Mouse (Mus musculus): ENCODE results near the gene Gramd4. TPM values are rescaled to one million over a fixed set of nuclear protein-coding genes. Genes with fewer than 3 reads are reported as not detected.

The Gramd4 gene
- total and polyA plus RNA-seq, 3 experiments: 25.3 to 31.5 (median 27.6) TPM

- Histone ChIP-seq H3K4me3 (no peak overlapping the region), H3K4me1 (ENCODE audit: control insufficient read depth, insufficient read depth, low read length) (peaks cover 46% of the 10 kb centered on the region), H3K9ac (ENCODE audit: low read depth, low read length) (no peak overlapping the region), H3K36me3 (ENCODE audit: control insufficient read depth, insufficient read depth, low read length) (no peaks in the 10 kb centered on the region; the same call in 1 of the 2 replicates), H3K27ac (peak overlapping the region; percentile 54), H3K79me2 (replicated peaks; ENCODE audit: control insufficient read depth, insufficient read depth, low read length) (peaks cover 4% of the 10 kb centered on the region; the same call in 1 of the 2 replicates), H3K27me3 (ENCODE audit: control insufficient read depth, insufficient read depth, low read length) (no peaks in the 10 kb centered on the region)
- 30% methylated on average over 3 of the region's 3 CpGs for WGBS
- TF ChIP-seq EP300 (IDR thresholded peaks at IDR 0.05; ENCODE audit: insufficient read depth, low read depth, low read length) (peak; percentile 98), POLR2A (IDR thresholded peaks at IDR 0.05; ENCODE audit: insufficient read depth, low read depth, low read length) (no peak)
- intact Hi-C loops (cut with DNase I): no loop called here
- DNase-seq: peak; percentile 66 to 77
Observed at GRCm38 (mm10) chr15:86172124-86172523, 114.6 kb downstream of the Gramd4 start.

- peaks cover 4% of the 10 kb centered on the region; the same call in 1 of the 2 replicates for H3K79me2 ChIP-seq (replicated peaks; ENCODE audit: control insufficient read depth, insufficient read depth, low read length)
- TF ChIP-seq POLR2A (IDR thresholded peaks at IDR 0.05; ENCODE audit: insufficient read depth, low read depth, low read length) (no peak), CTCF (IDR thresholded peaks at IDR 0.05) (no peak), EP300 (IDR thresholded peaks at IDR 0.05; ENCODE audit: insufficient read depth, low read depth, low read length) (no peak)
- peak overlapping the region; percentile 12; the same call in 1 of the 2 replicates for H3K27ac ChIP-seq
- no peaks in the 10 kb centered on the region for H3K27me3 ChIP-seq (ENCODE audit: control insufficient read depth, insufficient read depth, low read length)
- intact Hi-C loops (cut with DNase I): no loop called here
- peaks cover 48% of the 10 kb centered on the region for H3K4me1 ChIP-seq (ENCODE audit: control insufficient read depth, insufficient read depth, low read length)
- H3K4me3 ChIP-seq: no peak overlapping the region
- no peak overlapping the region for H3K9ac ChIP-seq (ENCODE audit: low read depth, low read length)
- 45% methylated on average over 6 of the region's 6 CpGs for WGBS
- no peaks in the 10 kb centered on the region; the same call in 1 of the 2 replicates for H3K36me3 ChIP-seq (ENCODE audit: control insufficient read depth, insufficient read depth, low read length)
- DNase-seq: peak; percentile 41 to 45
Observed at GRCm38 (mm10) chr15:86172526-86172925, 115.0 kb downstream of the Gramd4 start.

- no peak for TF ChIP-seq EP300 (IDR thresholded peaks at IDR 0.05; ENCODE audit: insufficient read depth, low read depth, low read length)
- no peak for TF ChIP-seq POLR2A (IDR thresholded peaks at IDR 0.05; ENCODE audit: insufficient read depth, low read depth, low read length)
- no peak for TF ChIP-seq CTCF (IDR thresholded peaks at IDR 0.05)
- DNase-seq: peak; percentile 47 to 48
- H3K27ac ChIP-seq: peak overlapping the region; percentile 12; the same call in 1 of the 2 replicates
- H3K27me3 ChIP-seq (ENCODE audit: control insufficient read depth, insufficient read depth, low read length): no peaks in the 10 kb centered on the region
- no peaks in the 10 kb centered on the region; the same call in 1 of the 2 replicates for H3K79me2 ChIP-seq (replicated peaks; ENCODE audit: control insufficient read depth, insufficient read depth, low read length)
- H3K36me3 ChIP-seq (ENCODE audit: control insufficient read depth, insufficient read depth, low read length): no peaks in the 10 kb centered on the region; the same call in 1 of the 2 replicates
- 42% methylated on average over 16 of the region's 16 CpGs for WGBS
- H3K4me3 ChIP-seq: no peak overlapping the region
- intact Hi-C loops (cut with DNase I): no loop called here
- H3K9ac ChIP-seq (ENCODE audit: low read depth, low read length): no peak overlapping the region
- peaks cover 46% of the 10 kb centered on the region for H3K4me1 ChIP-seq (ENCODE audit: control insufficient read depth, insufficient read depth, low read length)
Observed at GRCm38 (mm10) chr15:86173136-86173985, 115.9 kb downstream of the Gramd4 start.

- Histone ChIP-seq H3K27ac (peak overlapping the region; percentile 78), H3K9ac (ENCODE audit: low read depth, low read length) (no peak overlapping the region), H3K4me1 (ENCODE audit: control insufficient read depth, insufficient read depth, low read length) (peaks cover 29% of the 10 kb centered on the region), H3K36me3 (ENCODE audit: control insufficient read depth, insufficient read depth, low read length) (no peaks in the 10 kb centered on the region), H3K79me2 (replicated peaks; ENCODE audit: control insufficient read depth, insufficient read depth, low read length) (no peaks in the 10 kb centered on the region; the same call in none of the 2 replicates), H3K4me3 (no peak overlapping the region), H3K27me3 (ENCODE audit: control insufficient read depth, insufficient read depth, low read length) (no peaks in the 10 kb centered on the region)
- TF ChIP-seq POLR2A (IDR thresholded peaks at IDR 0.05; ENCODE audit: insufficient read depth, low read depth, low read length) (no peak), EP300 (IDR thresholded peaks at IDR 0.05; ENCODE audit: insufficient read depth, low read depth, low read length) (no peak), CTCF (IDR thresholded peaks at IDR 0.05) (no peak)
- DNase-seq: peak in 1 of 2 experiments; percentile 14
- intact Hi-C loops (cut with DNase I): no loop called here
- 75% methylated on average over 3 of the region's 3 CpGs for WGBS
Observed at GRCm38 (mm10) chr15:86175253-86176050, 118.0 kb downstream of the Gramd4 start.

- 73% methylated on average over 10 of the region's 10 CpGs for WGBS
- H3K4me3 ChIP-seq: no peak overlapping the region
- H3K27ac ChIP-seq: peak overlapping the region; percentile 78
- H3K79me2 ChIP-seq (replicated peaks; ENCODE audit: control insufficient read depth, insufficient read depth, low read length): no peaks in the 10 kb centered on the region; the same call in none of the 2 replicates
- H3K27me3 ChIP-seq (ENCODE audit: control insufficient read depth, insufficient read depth, low read length): no peaks in the 10 kb centered on the region
- peaks cover 29% of the 10 kb centered on the region for H3K4me1 ChIP-seq (ENCODE audit: control insufficient read depth, insufficient read depth, low read length)
- H3K36me3 ChIP-seq (ENCODE audit: control insufficient read depth, insufficient read depth, low read length): no peaks in the 10 kb centered on the region
- no peak overlapping the region for H3K9ac ChIP-seq (ENCODE audit: low read depth, low read length)
- TF ChIP-seq CTCF (IDR thresholded peaks at IDR 0.05) (no peak), POLR2A (IDR thresholded peaks at IDR 0.05; ENCODE audit: insufficient read depth, low read depth, low read length) (no peak), EP300 (IDR thresholded peaks at IDR 0.05; ENCODE audit: insufficient read depth, low read depth, low read length) (no peak)
- no peak for DNase-seq
- intact Hi-C loops (cut with DNase I): no loop called here
Observed at GRCm38 (mm10) chr15:86176166-86176565, 118.7 kb downstream of the Gramd4 start.
